ENCODE assay signal across 27 mouse cellular contexts in genomic region chr2:168776238-168776637, GRCm38 (mm10). TPM values are rescaled to one million over a fixed set of nuclear protein-coding genes. Genes with fewer than 3 reads are reported as not detected.
DNase-seq lines count a peak whose midpoint lies in the region; ATAC-seq and TF ChIP-seq lines count a peak whose summit lies in the region.
"Had no signal": no experiment of that assay in that cellular context is flagged by ENCODE, and none has a peak within 500 bp of the region (broad histone marks: within the 10 kb centered on the region; RNA-seq: fewer than 3 reads in every experiment).

No protein-coding gene starts in this region.

- no peak for TF ChIP-seq CTCF in ES-Bruce4 (IDR thresholded peaks at IDR 0.05; ENCODE audit: low read depth, low read length)
- TF ChIP-seq CTCF in liver, postnatal 0 days (IDR thresholded peaks at IDR 0.05; ENCODE audit: low read depth) = no peak

- DNase-seq in liver, embryonic 13.5 days = no peak
- DNase-seq in liver, postnatal 0 days = peak; percentile 38
- DNase-seq in adrenal gland, postnatal 14 days = no peak
- DNase-seq in thymus, postnatal 4 days = no peak
- DNase-seq: adrenal gland, postnatal 25 days; B cell, adult 2 months; cerebellum, adult 18-20 months; cerebellum, postnatal 10 days; embryo, embryonic 11 days; gastrocnemius, postnatal 10 days; heart, adult 2 months; heart, postnatal 14 days had no signal

- H3K27me3 ChIP-seq in ES-Bruce4 (ENCODE audit: control insufficient read depth, insufficient read depth, low read length, poor library complexity, severe bottlenecking) = no peaks in the 10 kb centered on the region
- H3K27me3 ChIP-seq in liver, embryonic 13.5 days = no peaks in the 10 kb centered on the region
- H3K27me3 ChIP-seq in liver, postnatal 0 days (ENCODE audit: insufficient read depth, low read length) = no peaks in the 10 kb centered on the region
- H3K27me3 ChIP-seq in forebrain, embryonic 13.5 days = no peaks in the 10 kb centered on the region
- H3K27me3 ChIP-seq: embryonic facial prominence, embryonic 15.5 days; heart, embryonic 15.5 days; hindbrain, embryonic 15.5 days; Patski had no signal

- WGBS in liver, embryonic 13.5 days (ENCODE audit: insufficient replicate concordance) = 36% methylated on average over 3 of the region's 3 CpGs
- 34% methylated on average over 3 of the region's 3 CpGs for WGBS in liver, postnatal 0 days (ENCODE audit: insufficient replicate concordance)
- WGBS in forebrain, embryonic 13.5 days = 88% methylated on average over 3 of the region's 3 CpGs

- H3K9ac ChIP-seq in ES-Bruce4 (ENCODE audit: low read depth, poor library complexity, severe bottlenecking) = no peak overlapping the region
- no peak overlapping the region for H3K9ac ChIP-seq in liver, embryonic 13.5 days
- H3K9ac ChIP-seq in liver, postnatal 0 days (replicated peaks) = no peak overlapping the region
- H3K9ac ChIP-seq in forebrain, embryonic 13.5 days = no peak overlapping the region
- H3K9ac ChIP-seq: embryonic facial prominence, embryonic 15.5 days; heart, embryonic 15.5 days; hindbrain, embryonic 15.5 days had no signal

- H3K4me1 ChIP-seq in ES-Bruce4 (ENCODE audit: control insufficient read depth, insufficient read depth, low read length) = peaks cover 3% of the 10 kb centered on the region
- no peaks in the 10 kb centered on the region; the same call in 1 of the 2 replicates for H3K4me1 ChIP-seq in liver, embryonic 13.5 days (replicated peaks)
- peaks cover 3% of the 10 kb centered on the region; the same call in 1 of the 2 replicates for H3K4me1 ChIP-seq in liver, postnatal 0 days (ENCODE audit: insufficient read depth)
- peaks cover 8% of the 10 kb centered on the region for H3K4me1 ChIP-seq in forebrain, embryonic 13.5 days
- H3K4me1 ChIP-seq: heart, embryonic 15.5 days had no signal

- peak overlapping the region; percentile 51 for H3K27ac ChIP-seq in ES-Bruce4 (ENCODE audit: insufficient read depth, low read length)
- peak overlapping the region; percentile 77 for H3K27ac ChIP-seq in liver, embryonic 13.5 days
- peak overlapping the region; percentile 79 for H3K27ac ChIP-seq in liver, postnatal 0 days (ENCODE audit: low read depth)
- no peak overlapping the region for H3K27ac ChIP-seq in forebrain, embryonic 13.5 days
- H3K27ac ChIP-seq: embryonic facial prominence, embryonic 15.5 days; heart, adult 2 months; heart, embryonic 15.5 days; hindbrain, embryonic 15.5 days had no signal

- ATAC-seq in granulocyte monocyte progenitor cell, adult 5-6 weeks (replicated peaks; ENCODE audit: poor library complexity, severe bottlenecking) = 0 out of 2 replicates have a peak, but pooled peaks have one; percentile 20
- peak; percentile 70 for ATAC-seq in liver, embryonic 13.5 days (ENCODE audit: low read depth)
- peak; percentile 91 for ATAC-seq in liver, postnatal 0 days
- ATAC-seq in forebrain, embryonic 13.5 days = no peak
- ATAC-seq: activated CD4-positive, CD25-positive, alpha-beta regulatory T cell, adult 4 months; CD4-positive, CD25-positive, alpha-beta regulatory T cell, adult 4 months; forebrain, embryonic 16.5 days; inflammation-experienced regulatory T-cells, adult 6 months; Patski had no signal

- no peaks in the 10 kb centered on the region for H3K36me3 ChIP-seq in ES-Bruce4 (ENCODE audit: control insufficient read depth, insufficient read depth, low read length, poor library complexity, severe bottlenecking)
- H3K36me3 ChIP-seq in liver, embryonic 13.5 days = no peaks in the 10 kb centered on the region
- H3K36me3 ChIP-seq in liver, postnatal 0 days (replicated peaks; ENCODE audit: insufficient read depth, low read length) = no peaks in the 10 kb centered on the region
- no peaks in the 10 kb centered on the region for H3K36me3 ChIP-seq in forebrain, embryonic 13.5 days (ENCODE audit: poor library complexity, severe bottlenecking)
- H3K36me3 ChIP-seq: embryonic facial prominence, embryonic 15.5 days; heart, embryonic 15.5 days; hindbrain, embryonic 15.5 days had no signal

- no peak overlapping the region for H3K4me3 ChIP-seq in ES-Bruce4 (ENCODE audit: low read depth, low read length)
- H3K4me3 ChIP-seq in liver, embryonic 13.5 days (replicated peaks) = no peak overlapping the region
- no peak overlapping the region for H3K4me3 ChIP-seq in liver, postnatal 0 days (ENCODE audit: low read depth, low read length)
- no peak overlapping the region for H3K4me3 ChIP-seq in forebrain, embryonic 13.5 days
- H3K4me3 ChIP-seq: embryonic facial prominence, embryonic 15.5 days; erythroblast, embryonic 14.5 days; heart, adult 2 months; heart, embryonic 15.5 days; hindbrain, embryonic 15.5 days had no signal

- TF ChIP-seq EP300 in ES-Bruce4 (IDR thresholded peaks at IDR 0.05; ENCODE audit: insufficient read depth, low read depth, low read length) = no peak
- TF ChIP-seq EP300 in liver, postnatal 0 days (IDR thresholded peaks at IDR 0.05; ENCODE audit: low read depth) = peak; percentile 57; the same call in 1 of the 2 replicates

- no peaks in the 10 kb centered on the region for H3K9me3 ChIP-seq in ES-Bruce4 (replicated peaks; ENCODE audit: control insufficient read depth, insufficient read depth, low read length, poor library complexity, severe bottlenecking)
- no peaks in the 10 kb centered on the region for H3K9me3 ChIP-seq in liver, embryonic 13.5 days (replicated peaks)
- no peaks in the 10 kb centered on the region for H3K9me3 ChIP-seq in liver, postnatal 0 days (ENCODE audit: low read length)
- H3K9me3 ChIP-seq in forebrain, embryonic 13.5 days (replicated peaks) = no peaks in the 10 kb centered on the region
- H3K9me3 ChIP-seq: embryonic facial prominence, embryonic 15.5 days; heart, embryonic 15.5 days; hindbrain, embryonic 15.5 days had no signal

- H3K4me2 ChIP-seq in liver, embryonic 13.5 days = no peak overlapping the region
- no peak overlapping the region for H3K4me2 ChIP-seq in liver, postnatal 0 days (ENCODE audit: low read depth, low read length)
- H3K4me2 ChIP-seq in forebrain, embryonic 13.5 days = no peak overlapping the region
- H3K4me2 ChIP-seq: embryonic facial prominence, embryonic 15.5 days; heart, embryonic 11.5 days; heart, embryonic 15.5 days; hindbrain, embryonic 15.5 days had no signal

- TF ChIP-seq POLR2A in ES-Bruce4 (IDR thresholded peaks at IDR 0.05; ENCODE audit: insufficient read depth, low read length) = no peak

RNA-seq across cellular contexts. Expression of gene Sall4, which starts 8.5 kb away (rescaled TPM):
- 244 and 245 TPM in 2 replicates for polyA plus RNA-seq in ES-Bruce4 (2011; ENCODE audit: insufficient read depth, insufficient read length, low read depth, missing spikeins)
- total RNA-seq in granulocyte monocyte progenitor cell, adult 5-6 weeks (2014; fragmentation: Nextera tagmentation) = not detected in 2 replicates
- total RNA-seq in granulocyte monocyte progenitor cell, adult 5-6 weeks (2017) = not detected in 2 replicates
- polyA plus RNA-seq in liver, embryonic 13.5 days (2015; fragmentation: Nextera tagmentation; extraction: Ambion mirVana) = 5.4 and 7.3 TPM in 2 replicates
- 3.1 TPM in 2 replicates for polyA plus RNA-seq in liver, postnatal 0 days (2015; fragmentation: Nextera tagmentation; extraction: Ambion mirVana)
- total RNA-seq in adrenal gland, postnatal 14 days (2021) = not detected in 2 replicates
- 2.3 and 3.2 TPM in 2 replicates for polyA plus RNA-seq in forebrain, embryonic 13.5 days (2015; fragmentation: Nextera tagmentation; extraction: Ambion mirVana)
- total RNA-seq: adrenal gland, adult 18-20 months; adrenal gland, postnatal 25 days; common myeloid progenitor, adult 5-6 weeks had no signal
- polyA plus RNA-seq: Patski had no signal

RNA-seq across cellular contexts. Expression of gene Atp9a, which starts 34.0 kb away (rescaled TPM):
- polyA plus RNA-seq in ES-Bruce4 (2011; ENCODE audit: insufficient read depth, insufficient read length, low read depth, missing spikeins) = 28.9 and 29.3 TPM in 2 replicates
- total RNA-seq in granulocyte monocyte progenitor cell, adult 5-6 weeks (2014; fragmentation: Nextera tagmentation) = 0.62 TPM in 1 of 2 replicates, not detected in the other
- 0.56 and 0.82 TPM in 2 replicates for total RNA-seq in granulocyte monocyte progenitor cell, adult 5-6 weeks (2017)
- 1.8 and 2.1 TPM in 2 replicates for polyA plus RNA-seq in liver, embryonic 13.5 days (2015; fragmentation: Nextera tagmentation; extraction: Ambion mirVana)
- 7.3 and 7.8 TPM in 2 replicates for polyA plus RNA-seq in liver, postnatal 0 days (2015; fragmentation: Nextera tagmentation; extraction: Ambion mirVana)
- total RNA-seq in adrenal gland, postnatal 14 days (2021) = 64.8 and 68.9 TPM in 2 replicates
- polyA plus RNA-seq in forebrain, embryonic 13.5 days (2015; fragmentation: Nextera tagmentation; extraction: Ambion mirVana) = 35.2 and 37.1 TPM in 2 replicates
- total RNA-seq: common myeloid progenitor, adult 5-6 weeks had no signal

Comparison
In these comparisons a context has a peak if more than half of its experiments do, and no peak if none do; other contexts are left out.
1. RNA of gene Sall4, which starts 8.5 kb away (polyA plus RNA-seq): 244 to 245 TPM in ES-Bruce4; 5.4 to 7.3 TPM in liver, embryonic 13.5 days, 3.1 TPM in liver, postnatal 0 days and 2.3 to 3.2 TPM in forebrain, embryonic 13.5 days; every median in the first group is over 10 times any median in the second.